Mouse (Mus musculus): Measurements from ENCODE around the gene Dnah6.
A peak's percentile ranks its signal among the peaks of the same experiment; 100 is the strongest.

The Dnah6 gene

GRCm38 (mm10) chr6:73227376-73228158 is 6.1 kb upstream of the Dnah6 start:
- DNase-seq, result no peak

- peak; percentile 96 for DNase-seq
Measured at GRCm38 (mm10) chr6:73222841-73223526, 1.5 kb upstream of the Dnah6 start.

- no peak for DNase-seq
Measured at GRCm38 (mm10) chr6:73221958-73222735, 696 bp upstream of the Dnah6 start.

DNA sequence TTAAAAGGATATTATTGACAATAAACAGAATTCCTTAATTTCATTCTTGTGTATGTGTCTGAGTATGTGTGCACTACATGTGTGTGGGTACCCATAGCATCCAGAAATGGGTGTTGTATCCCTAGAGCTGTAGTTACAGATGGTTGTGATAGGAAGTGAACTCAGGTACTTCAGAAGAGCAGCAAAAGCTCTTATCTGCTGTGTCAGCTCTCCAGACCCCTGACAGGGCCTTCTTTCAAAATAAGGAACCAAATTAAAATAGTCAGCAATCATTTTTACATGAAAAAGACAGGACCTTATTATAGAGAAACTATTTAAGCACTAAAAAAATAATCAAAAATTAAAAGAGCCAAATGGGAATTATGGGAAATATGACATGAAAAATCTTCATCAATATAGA is 9.8 kb downstream of the Dnah6 start:
- DNase-seq, result no peak

- no peak for DNase-seq
Measured at GRCm38 (mm10) chr6:73211036-73211435, 10.4 kb downstream of the Dnah6 start.

DNA sequence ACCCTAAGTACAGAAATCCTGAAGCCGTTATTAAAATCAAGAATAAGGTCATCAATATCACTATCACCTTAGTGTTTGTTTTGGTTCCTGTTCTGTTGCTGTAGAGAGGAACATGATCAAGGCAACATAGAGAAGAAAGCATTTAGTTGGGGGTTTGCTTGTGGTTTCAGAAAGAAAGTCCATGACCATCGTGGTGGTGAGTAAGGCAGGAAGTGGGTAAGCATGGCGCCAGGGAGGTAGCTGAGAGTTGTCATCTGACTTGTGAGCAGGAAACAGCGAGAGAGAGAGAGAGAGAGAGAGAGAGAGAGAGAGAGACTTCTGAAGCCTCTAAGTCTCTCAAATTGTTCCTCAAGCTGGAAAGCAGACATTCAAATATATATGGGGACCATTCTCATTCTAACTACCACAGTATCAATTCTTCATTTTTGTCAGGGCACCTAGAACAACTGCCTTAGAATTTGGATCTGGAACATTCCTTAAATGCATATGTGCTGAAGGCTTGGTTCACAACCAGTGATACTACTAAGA is 10.9 kb downstream of the Dnah6 start:
- DNase-seq, result no peak

GRCm38 (mm10) chr6:73209598-73209997 is 11.9 kb downstream of the Dnah6 start:
- DNase-seq, result no peak

- no peak for DNase-seq
Measured at GRCm38 (mm10) chr6:73204937-73205336, 16.5 kb downstream of the Dnah6 start.

DNA sequence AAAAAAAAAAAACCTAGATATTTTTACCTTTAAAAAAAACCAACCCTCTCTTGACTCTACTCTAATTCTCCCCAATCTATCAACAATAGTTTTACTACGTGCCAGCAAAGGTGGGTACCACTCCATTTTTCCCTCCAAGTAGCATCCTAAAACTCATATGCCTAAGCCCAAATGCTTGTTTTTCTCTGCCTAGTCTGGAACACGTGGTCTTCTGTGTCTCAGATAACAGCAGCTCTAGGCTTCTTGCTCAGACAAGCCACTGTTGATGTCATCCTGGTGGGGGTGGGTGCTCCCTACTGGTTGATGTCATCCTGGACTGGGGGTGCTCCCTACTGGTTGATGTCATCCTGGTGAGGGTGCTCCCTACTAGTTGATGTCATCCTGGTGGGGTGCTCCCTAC is 17.7 kb downstream of the Dnah6 start:
- no peak for DNase-seq

GRCm38 (mm10) chr6:73195291-73195690 is 26.2 kb downstream of the Dnah6 start:
- no peak for DNase-seq

GRCm38 (mm10) chr6:73190756-73191155 is 30.7 kb downstream of the Dnah6 start:
- no peak for DNase-seq

DNA sequence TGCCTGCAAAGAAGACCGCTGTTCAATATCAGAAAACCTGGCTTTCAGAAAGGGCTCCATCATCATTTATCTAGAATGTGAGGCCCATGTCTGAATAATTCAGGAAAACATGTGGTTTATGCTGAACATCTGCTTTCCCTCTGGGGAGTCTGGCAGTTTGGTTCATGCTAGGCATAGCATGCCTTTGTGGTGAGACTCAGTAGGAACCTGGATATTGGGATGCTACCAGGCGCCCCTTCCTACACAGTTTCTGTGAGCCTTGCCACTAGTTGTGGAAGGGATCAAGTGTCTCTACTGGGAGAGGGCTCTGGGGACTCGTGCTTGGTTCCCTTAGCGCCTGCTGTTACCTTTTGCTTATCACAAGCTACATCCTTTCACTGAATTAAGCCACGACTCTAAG is 37.2 kb downstream of the Dnah6 start:
- DNase-seq, result no peak

- DNase-seq, result no peak
Measured at GRCm38 (mm10) chr6:73182987-73183386, 38.5 kb downstream of the Dnah6 start.

- no peak for DNase-seq
Measured at GRCm38 (mm10) chr6:73182410-73182809, 39.0 kb downstream of the Dnah6 start.

DNA sequence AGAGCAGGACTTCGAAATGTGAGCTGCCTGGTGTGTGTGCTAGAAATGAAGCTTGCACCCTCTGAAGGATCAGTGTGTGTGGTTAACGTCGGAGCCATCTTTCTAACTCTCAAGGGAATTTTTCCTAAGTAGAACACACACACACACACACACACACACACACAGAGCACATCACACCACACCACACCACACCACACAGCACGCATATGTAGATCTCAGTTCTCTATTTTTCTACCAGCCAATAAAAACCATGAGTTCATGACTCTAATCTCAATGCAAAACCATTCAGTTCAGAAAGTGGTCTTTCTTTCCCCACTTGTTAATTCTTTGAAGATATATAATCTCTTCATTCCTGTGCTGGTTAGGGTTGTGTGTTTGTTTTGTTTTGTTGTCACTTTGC is 39.4 kb downstream of the Dnah6 start:
- no peak for DNase-seq

DNA sequence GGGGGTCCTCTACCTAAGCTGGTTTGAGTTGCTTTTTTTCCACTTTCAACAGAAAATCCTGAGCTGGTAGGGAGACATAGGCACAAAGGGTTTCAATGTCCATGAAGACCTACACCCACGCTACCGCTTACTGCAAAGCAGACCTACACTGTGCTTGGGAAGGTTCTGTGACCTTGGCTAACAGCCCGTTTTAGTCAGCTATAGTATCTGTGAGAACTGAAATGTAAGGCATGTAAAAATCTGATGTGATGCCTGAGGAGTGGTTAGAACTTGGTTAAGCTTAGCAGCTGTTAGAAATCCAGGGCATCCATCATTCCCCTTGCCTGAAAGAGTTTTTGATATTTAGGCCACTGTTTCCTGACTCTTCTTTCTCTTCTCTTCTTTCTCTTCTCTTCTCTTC is 46.3 kb downstream of the Dnah6 start:
- no peak for DNase-seq

DNA sequence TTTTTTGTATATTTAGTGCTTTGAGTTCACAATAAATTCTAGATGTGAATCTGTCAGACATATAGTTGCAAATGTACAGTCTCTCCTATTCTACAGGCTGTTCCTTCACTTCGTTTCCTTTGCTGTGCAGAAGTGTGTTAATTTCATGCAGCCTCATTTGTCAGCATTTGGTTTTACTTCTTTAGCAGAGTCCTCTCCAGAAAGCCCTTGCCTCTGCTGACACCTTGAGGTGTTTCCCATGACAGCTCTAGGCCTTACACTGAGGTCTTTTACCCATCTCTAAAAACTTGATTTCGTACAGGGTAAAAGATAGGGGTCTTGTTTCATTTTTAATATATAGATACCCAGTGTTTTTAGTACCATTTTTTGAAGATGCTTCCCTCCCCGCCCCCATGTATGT is 54.2 kb downstream of the Dnah6 start:
- no peak for DNase-seq

DNA sequence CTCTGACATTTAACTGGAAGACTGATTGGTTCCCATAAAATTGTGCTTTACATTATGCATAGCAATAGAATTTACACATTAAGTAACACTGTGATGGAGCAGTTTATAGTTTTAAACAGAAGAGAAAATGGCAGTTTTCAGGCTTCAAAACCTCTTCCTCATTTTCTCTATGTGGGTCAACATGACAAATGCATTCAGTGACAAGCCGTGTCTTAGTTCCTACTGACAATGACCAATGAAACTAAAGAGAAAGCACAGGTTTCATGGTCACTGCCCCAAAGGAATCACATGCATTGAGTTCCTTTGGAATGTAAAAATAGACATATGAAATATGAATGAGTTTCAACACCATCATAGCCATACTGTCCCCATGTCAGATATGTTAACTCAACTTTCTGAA is 58.5 kb downstream of the Dnah6 start:
- no peak for DNase-seq

GRCm38 (mm10) chr6:73161338-73161737 is 60.1 kb downstream of the Dnah6 start:
- no peak for DNase-seq

- no peak for DNase-seq
Measured at GRCm38 (mm10) chr6:73155455-73155854, 66.0 kb downstream of the Dnah6 start.

GRCm38 (mm10) chr6:73153675-73154074 is 67.8 kb downstream of the Dnah6 start:
- peak; percentile 68 for DNase-seq

DNA sequence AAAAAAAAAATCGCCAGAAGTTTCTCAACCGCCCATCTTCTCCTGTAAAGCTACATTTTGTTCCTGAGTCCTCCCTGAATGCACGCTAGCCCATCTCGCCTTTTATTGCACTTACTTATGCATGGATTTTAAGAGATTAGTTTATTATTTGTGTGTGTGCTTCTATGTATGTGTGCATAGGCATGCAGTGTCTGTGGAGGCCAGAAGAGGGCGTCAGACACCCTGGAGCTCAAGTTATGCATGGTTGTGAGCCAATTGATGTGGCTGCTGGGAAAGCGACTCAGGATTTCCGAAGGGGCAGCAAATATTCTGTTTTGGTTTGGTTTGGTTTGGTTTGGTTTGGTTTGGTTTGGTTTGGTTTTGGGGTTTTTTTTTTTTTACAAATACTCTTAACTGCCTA is 78.0 kb downstream of the Dnah6 start:
- no peak for DNase-seq

DNA sequence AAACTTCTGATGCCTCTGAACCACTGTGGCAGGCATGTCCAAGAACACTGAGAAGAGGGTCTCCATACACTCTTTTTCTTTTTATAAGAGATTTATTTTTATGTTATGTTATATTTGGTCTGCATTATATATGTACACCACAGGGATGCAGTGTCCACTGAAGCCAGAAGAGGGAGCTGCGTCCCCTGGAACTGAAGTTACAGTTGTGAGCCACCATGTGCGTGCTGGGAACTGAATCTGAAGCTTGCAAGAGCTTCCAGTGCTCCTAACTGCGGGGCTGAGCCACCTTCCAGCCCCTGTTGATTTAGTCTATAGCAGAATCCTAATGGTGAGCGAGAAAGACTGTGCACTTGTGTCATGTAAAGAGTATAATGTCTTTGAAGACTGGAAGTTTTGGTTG is 78.7 kb downstream of the Dnah6 start:
- DNase-seq, result no peak

GRCm38 (mm10) chr6:73140836-73141235 is 80.6 kb downstream of the Dnah6 start:
- DNase-seq, result no peak
